In the genomic region with DNA sequence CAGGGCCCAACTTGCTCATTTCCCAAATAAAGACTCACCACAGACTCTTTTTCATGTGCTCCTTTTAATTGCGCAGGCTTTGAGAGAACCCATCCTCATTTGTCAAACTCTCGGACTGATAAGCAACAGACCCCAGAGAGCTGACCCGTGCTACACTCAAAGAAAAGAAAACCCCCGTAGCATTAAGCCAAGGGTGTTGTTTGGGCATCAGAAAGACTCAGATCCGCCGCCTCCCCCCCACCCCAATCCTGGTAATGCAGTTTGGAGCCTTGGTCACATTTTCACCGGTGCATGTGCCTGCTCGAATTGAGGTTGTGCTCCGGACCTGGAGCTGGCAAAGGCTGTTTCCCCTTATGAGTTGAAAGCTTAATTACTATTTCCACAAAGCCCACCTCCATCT, we compare ENCODE assay signal across 9 mouse cellular contexts. TPM values are rescaled to one million over a fixed set of nuclear protein-coding genes. Genes with fewer than 3 reads are reported as not detected.
DNase-seq lines count a peak whose midpoint lies in the region; ATAC-seq and TF ChIP-seq lines count a peak whose summit lies in the region.
"Had no signal": no experiment of that assay in that cellular context is flagged by ENCODE, and none has a peak within 500 bp of the region (broad histone marks: within the 10 kb centered on the region; RNA-seq: fewer than 3 reads in every experiment).

A gene (minus strand): TSS at position 101 of the 400 bp plus-strand sequence.

- WGBS in lung, embryonic 14.5 days, result 4% methylated on average over 9 of the region's 9 CpGs
- WGBS in limb, embryonic 12.5 days, result 4% methylated on average over 9 of the region's 9 CpGs
- 5% methylated on average over 9 of the region's 9 CpGs for WGBS in stomach, embryonic 14.5 days

- peak within 1 kb of the TSS; percentile 55 for H3K27ac ChIP-seq in lung, embryonic 14.5 days (ENCODE audit: low read depth)
- H3K27ac ChIP-seq in limb, embryonic 12.5 days, result peak within 1 kb of the TSS; percentile 70
- H3K27ac ChIP-seq in stomach, embryonic 14.5 days (ENCODE audit: low read length), result no peak within 1 kb of the TSS

- no peaks in the 10 kb centered on the region for H3K9me3 ChIP-seq in lung, embryonic 14.5 days (ENCODE audit: low read depth, low read length)
- H3K9me3 ChIP-seq in limb, embryonic 12.5 days, result 0 out of 2 replicates have a peak, but pooled peaks cover 2% of the 10 kb centered on the region
- H3K9me3 ChIP-seq in stomach, embryonic 14.5 days (ENCODE audit: control insufficient read depth, low read depth, low read length), result no peaks in the 10 kb centered on the region

- TF ChIP-seq CTCF in lung, embryonic 14.5 days (IDR thresholded peaks at IDR 0.05; ENCODE audit: low read depth), result no peak

- H3K4me2 ChIP-seq in lung, embryonic 14.5 days, result peak within 1 kb of the TSS; percentile 78
- peak within 1 kb of the TSS; percentile 72 for H3K4me2 ChIP-seq in limb, embryonic 12.5 days
- peak within 1 kb of the TSS; percentile 49 for H3K4me2 ChIP-seq in stomach, embryonic 14.5 days (replicated peaks; ENCODE audit: low read depth, low read length)

- H3K9ac ChIP-seq in lung, embryonic 14.5 days, result peak within 1 kb of the TSS; percentile 47
- H3K9ac ChIP-seq in limb, embryonic 12.5 days (replicated peaks), result peak within 1 kb of the TSS; percentile 57
- peak within 1 kb of the TSS; percentile 19; the same call in 1 of the 2 replicates for H3K9ac ChIP-seq in stomach, embryonic 14.5 days (replicated peaks; ENCODE audit: low read depth, low read length)

- peaks cover 83% of the 10 kb centered on the region for H3K27me3 ChIP-seq in lung, embryonic 14.5 days (ENCODE audit: insufficient read depth, low read length)
- H3K27me3 ChIP-seq in limb, embryonic 12.5 days, result peaks cover 98% of the 10 kb centered on the region
- H3K27me3 ChIP-seq in stomach, embryonic 14.5 days (ENCODE audit: control insufficient read depth, insufficient read depth, low read length), result peaks cover 32% of the 10 kb centered on the region

- no peaks in the 10 kb centered on the region for H3K36me3 ChIP-seq in lung, embryonic 14.5 days (ENCODE audit: insufficient read depth)
- H3K36me3 ChIP-seq in limb, embryonic 12.5 days, result no peaks in the 10 kb centered on the region
- H3K36me3 ChIP-seq in stomach, embryonic 14.5 days (ENCODE audit: control insufficient read depth, insufficient read depth, low read length), result no peaks in the 10 kb centered on the region

- no peak for DNase-seq in frontal cortex, adult 2 months (ENCODE audit: extremely low spot score in 1 of 2, low spot score in 1 of 2)
- no peak for DNase-seq in frontal cortex, postnatal 25 days (ENCODE audit: low spot score in 2 of 2)
- DNase-seq in lung, embryonic 14.5 days, result no peak
- DNase-seq in lung, postnatal 25 days (ENCODE audit: low spot score), result no peak
- no peak for DNase-seq in urinary bladder, postnatal 36 days (ENCODE audit: low spot score in 2 of 2)
- DNase-seq in gastrocnemius, postnatal 4 days (ENCODE audit: low spot score in 2 of 2), result no peak
- DNase-seq: right cerebral cortex, postnatal 14 days had no signal

- 0 out of 2 replicates have a peak, but pooled peaks cover 12% of the 10 kb centered on the region for H3K4me1 ChIP-seq in lung, embryonic 14.5 days (ENCODE audit: insufficient read depth)
- H3K4me1 ChIP-seq in limb, embryonic 12.5 days (replicated peaks), result peaks cover 40% of the 10 kb centered on the region
- H3K4me1 ChIP-seq in stomach, embryonic 14.5 days (ENCODE audit: control insufficient read depth, insufficient read depth, low read length), result peaks cover 17% of the 10 kb centered on the region; the same call in 1 of the 2 replicates

- H3K4me3 ChIP-seq in lung, embryonic 14.5 days (ENCODE audit: low read depth, low read length), result peak within 1 kb of the TSS; percentile 44
- peak within 1 kb of the TSS; percentile 46 for H3K4me3 ChIP-seq in limb, embryonic 12.5 days (replicated peaks)
- peak within 1 kb of the TSS; percentile 33 for H3K4me3 ChIP-seq in stomach, embryonic 14.5 days (ENCODE audit: low read depth, low read length)

- no peak for ATAC-seq in lung, embryonic 14.5 days (ENCODE audit: insufficient read depth)
- no peak for ATAC-seq in limb, embryonic 12.5 days (ENCODE audit: insufficient number of reproducible peaks, insufficient read depth, low FRiP score, low TSS enrichment, low read depth)
- no peak for ATAC-seq in stomach, embryonic 14.5 days (ENCODE audit: insufficient number of reproducible peaks, insufficient read depth, low FRiP score, low read depth)

RNA-seq across cellular contexts. Expression of the gene that starts here (rescaled TPM):
- 25.8 and 25.9 TPM in 2 replicates for polyA plus RNA-seq in frontal cortex, adult 2 months (2012; rRNA removed)
- polyA plus RNA-seq in lung, embryonic 14.5 days (2014; fragmentation: Nextera tagmentation; extraction: Ambion mirVana), result 5.5 and 6.7 TPM in 2 replicates
- 50.5 and 78.0 TPM in 2 replicates for polyA plus RNA-seq in limb, embryonic 12.5 days (2016; fragmentation: Nextera tagmentation; extraction: Ambion mirVana)
- polyA plus RNA-seq in stomach, embryonic 14.5 days (2014; fragmentation: Nextera tagmentation; extraction: Ambion mirVana), result 1.1 and 2.0 TPM in 2 replicates
- 1 to 10 TPM; 5.5 to 6.0 TPM for total RNA-seq in gastrocnemius, postnatal 4 days (2021)
